Mouse (Mus musculus) CH12F3 (cell line): ENCODE measurements around the gene Ppp2r2d.

ENCODE experiments used
- in situ Hi-C: fragments of 300-500 bp; cut with MboI; formaldehyde crosslinking; loops from 2 replicates; pipeline ENCODE4 v1.14.3; 2020; ENCODE audit warnings: low sequenced_read_pairs

Ppp2r2d gene

GRCm38 (mm10) chr7:138854201-138854600 is 8.3 kb downstream of the Ppp2r2d start:
- in situ Hi-C loops, result no loop called here

GRCm38 (mm10) chr7:138856670-138857069 is 10.8 kb downstream of the Ppp2r2d start:
- in situ Hi-C loops, result no loop called here

- in situ Hi-C loops, result no loop called here
Observed at GRCm38 (mm10) chr7:138863950-138864572, 18.2 kb downstream of the Ppp2r2d start.

- in situ Hi-C loops, result no loop called here
Observed at GRCm38 (mm10) chr7:138864776-138865175, 18.9 kb downstream of the Ppp2r2d start.

GRCm38 (mm10) chr7:138867286-138867685 is 21.4 kb downstream of the Ppp2r2d start:
- in situ Hi-C loops, result no loop called here

- in situ Hi-C loops, result no loop called here
Observed at GRCm38 (mm10) chr7:138868316-138868715, 22.4 kb downstream of the Ppp2r2d start.

- in situ Hi-C loops, result no loop called here
Observed at GRCm38 (mm10) chr7:138872956-138873355, 27.1 kb downstream of the Ppp2r2d start.

GRCm38 (mm10) chr7:138875031-138875430 is 29.2 kb downstream of the Ppp2r2d start:
- in situ Hi-C loops, result no loop called here

GRCm38 (mm10) chr7:138883724-138884123 is 37.8 kb downstream of the Ppp2r2d start:
- in situ Hi-C loops, result no loop called here

GRCm38 (mm10) chr7:138885365-138886289 is 39.7 kb downstream of the Ppp2r2d start:
- in situ Hi-C loops, result no loop called here

- in situ Hi-C loops, result no loop called here
Observed at GRCm38 (mm10) chr7:138898122-138898521, 52.2 kb downstream of the Ppp2r2d start.

- in situ Hi-C loops, result no loop called here
Observed at GRCm38 (mm10) chr7:138898743-138899142, 52.9 kb downstream of the Ppp2r2d start.

GRCm38 (mm10) chr7:138903886-138904435 is 58.1 kb downstream of the Ppp2r2d start:
- in situ Hi-C loops, result no loop called here

- in situ Hi-C loops, result no loop called here
Observed at GRCm38 (mm10) chr7:138906441-138906840, 60.6 kb downstream of the Ppp2r2d start.

- in situ Hi-C loops, result no loop called here
Observed at GRCm38 (mm10) chr7:138907043-138907442, 61.2 kb downstream of the Ppp2r2d start.

- in situ Hi-C loops, result no loop called here
Observed at GRCm38 (mm10) chr7:138907976-138908375, 62.1 kb downstream of the Ppp2r2d start.

- in situ Hi-C loops, result no loop called here
Observed at GRCm38 (mm10) chr7:138908768-138909276, 62.9 kb downstream of the Ppp2r2d start.

GRCm38 (mm10) chr7:138909277-138910192 is 63.7 kb downstream of the Ppp2r2d start, which contains the start of gene Bnip3:
Gene Bnip3, minus strand, starts transcription at chr7:138909519.
- in situ Hi-C loops, result no loop called here

- in situ Hi-C loops, result no loop called here
Observed at GRCm38 (mm10) chr7:138910193-138910562, 64.3 kb downstream of the Ppp2r2d start.

GRCm38 (mm10) chr7:138913616-138914015 is 67.7 kb downstream of the Ppp2r2d start:
- in situ Hi-C loops, result no loop called here
